Mouse (Mus musculus) cerebellum, adult (tissue): ENCODE data around the gene Paqr9.

ENCODE experiments used
- ATAC-seq: cut with Nextera tagmentation; 2 replicates; pipeline ENCODE4 v1.9.2; 2017; ENCODE audit warnings: mild to moderate bottlenecking, moderate library complexity, mixed read lengths; ENCODE audit not compliant: insufficient number of reproducible peaks, low FRiP score, low TSS enrichment

Paqr9 gene

GRCm38 (mm10) chr9:95614861-95615615 is 55.6 kb downstream of the Paqr9 start:
- no peak for ATAC-seq

DNA sequence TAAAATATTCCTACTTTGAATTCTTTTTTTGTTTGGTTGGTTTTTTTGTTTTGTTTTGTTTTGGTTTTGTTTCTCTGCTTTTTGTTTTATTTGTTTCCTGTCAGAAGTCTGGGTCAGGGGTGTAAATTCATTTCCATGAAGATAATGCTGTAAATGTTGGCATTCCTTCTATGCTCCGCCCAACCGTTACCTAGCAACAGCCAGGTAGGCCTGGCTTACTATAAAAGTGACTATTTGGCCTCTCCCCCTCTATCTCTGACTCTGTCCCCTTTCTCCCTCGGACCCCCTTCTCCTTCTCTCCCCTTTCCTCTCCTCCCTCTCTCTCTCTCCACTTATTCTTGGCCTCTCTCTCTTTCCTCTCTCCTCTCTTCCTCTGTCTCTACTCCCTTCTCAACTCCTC is 56.5 kb downstream of the Paqr9 start:
- ATAC-seq, result no peak
